Comparison of ENCODE assay signal across 25 mouse cellular contexts in genomic region chr19:10359105-10359946, GRCm38 (mm10). TPM values are rescaled to one million over a fixed set of nuclear protein-coding genes. Genes with fewer than 3 reads are reported as not detected.
"Had no signal": no experiment of that assay in that cellular context is flagged by ENCODE, and none has a peak within 500 bp of the region (broad histone marks: within the 10 kb centered on the region; RNA-seq: fewer than 3 reads in every experiment).

No protein-coding gene starts in this region.

- H3K27me3 ChIP-seq: forebrain, embryonic 15.5 days; hindbrain, embryonic 15.5 days had no signal

- H3K4me2 ChIP-seq: forebrain, embryonic 15.5 days; heart, embryonic 11.5 days; heart, embryonic 13.5 days; heart, embryonic 15.5 days; hindbrain, embryonic 13.5 days; hindbrain, embryonic 15.5 days; limb, embryonic 12.5 days had no signal

- H3K9ac ChIP-seq: forebrain, embryonic 15.5 days; forebrain, postnatal 0 days; heart, embryonic 13.5 days; heart, embryonic 15.5 days; hindbrain, embryonic 13.5 days; hindbrain, embryonic 15.5 days; limb, embryonic 12.5 days had no signal

- ATAC-seq: forebrain, embryonic 15.5 days; forebrain, postnatal 0 days; hindbrain, postnatal 0 days had no signal

- H3K9me3 ChIP-seq: forebrain, embryonic 15.5 days; heart, embryonic 13.5 days; heart, embryonic 15.5 days; hindbrain, embryonic 13.5 days; hindbrain, embryonic 15.5 days; limb, embryonic 10.5 days; limb, embryonic 12.5 days had no signal

- H3K27ac ChIP-seq: forebrain, embryonic 15.5 days; heart, adult 2 months; heart, embryonic 13.5 days; heart, embryonic 15.5 days; hindbrain, embryonic 13.5 days; hindbrain, embryonic 15.5 days; hindbrain, postnatal 0 days; layer of hippocampus, adult 2 months; left cerebral cortex, adult 2 months; limb, embryonic 10.5 days; limb, embryonic 12.5 days had no signal

- H3K4me3 ChIP-seq: forebrain, embryonic 15.5 days; heart, adult 2 months; heart, embryonic 13.5 days; heart, embryonic 15.5 days; hindbrain, embryonic 13.5 days; hindbrain, embryonic 15.5 days; layer of hippocampus, adult 2 months; left cerebral cortex, adult 2 months; limb, embryonic 10.5 days; limb, embryonic 12.5 days had no signal

- H3K4me1 ChIP-seq: heart, embryonic 15.5 days had no signal

- H3K36me3 ChIP-seq: forebrain, embryonic 15.5 days; heart, embryonic 13.5 days; heart, embryonic 15.5 days; hindbrain, embryonic 13.5 days; hindbrain, embryonic 15.5 days; limb, embryonic 10.5 days; limb, embryonic 12.5 days had no signal

- DNase-seq: forebrain, postnatal 0 days; gastrocnemius, postnatal 14 days; gastrocnemius, postnatal 36 days; heart, adult 11 months; heart, adult 2 months; heart, postnatal 14 days; heart, postnatal 36 days; kidney, adult 18-20 months; kidney, adult 8-10 months; kidney, postnatal 10 days; kidney, postnatal 25 days; kidney, postnatal 4 days; liver had no signal

RNA-seq across cellular contexts. Expression of gene Syt7, which starts 29.6 kb away (rescaled TPM):
- total RNA-seq: hematopoietic stem cell, adult 5-6 weeks had no signal

RNA-seq across cellular contexts. Expression of gene Dagla, which starts 54.6 kb away (rescaled TPM):
- total RNA-seq: hematopoietic stem cell, adult 5-6 weeks had no signal
